Mouse (Mus musculus): ENCODE measurements around the gene Gm11639.

The Gm11639 gene

GRCm38 (mm10) chr11:104685548-104685947, at the start of gene Gm11639:
Gene Gm11639, plus strand, starts transcription at chr11:104685707.
- no peak for DNase-seq (ENCODE audit: extremely low read depth, low read depth)

DNA sequence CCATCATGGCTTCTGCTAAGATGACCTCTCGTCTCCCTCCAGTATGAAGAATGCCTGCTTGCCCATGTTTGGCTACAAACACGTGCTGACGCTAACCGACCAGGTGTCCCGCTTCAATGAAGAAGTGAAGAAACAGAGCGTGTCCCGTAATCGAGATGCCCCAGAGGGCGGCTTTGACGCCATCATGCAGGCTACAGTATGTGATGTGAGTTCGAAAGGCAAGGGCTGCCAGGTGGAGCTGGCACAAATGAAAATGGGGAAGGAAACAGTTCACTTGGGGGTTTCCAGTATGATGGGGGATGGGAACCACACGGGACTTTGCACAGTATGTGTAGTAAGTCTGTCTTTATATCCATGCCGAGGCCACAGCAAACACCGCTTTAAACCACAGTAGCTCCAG, 48.5 kb upstream of the Gm11639 start:
- DNase-seq (ENCODE audit: extremely low read depth, low read depth): no peak

- no peak for DNase-seq (ENCODE audit: extremely low read depth, low read depth)
Observed at GRCm38 (mm10) chr11:104638006-104638405, 47.5 kb upstream of the Gm11639 start.

- no peak for DNase-seq (ENCODE audit: extremely low read depth, low read depth)
Observed at GRCm38 (mm10) chr11:104638906-104639305, 46.6 kb upstream of the Gm11639 start.

DNA sequence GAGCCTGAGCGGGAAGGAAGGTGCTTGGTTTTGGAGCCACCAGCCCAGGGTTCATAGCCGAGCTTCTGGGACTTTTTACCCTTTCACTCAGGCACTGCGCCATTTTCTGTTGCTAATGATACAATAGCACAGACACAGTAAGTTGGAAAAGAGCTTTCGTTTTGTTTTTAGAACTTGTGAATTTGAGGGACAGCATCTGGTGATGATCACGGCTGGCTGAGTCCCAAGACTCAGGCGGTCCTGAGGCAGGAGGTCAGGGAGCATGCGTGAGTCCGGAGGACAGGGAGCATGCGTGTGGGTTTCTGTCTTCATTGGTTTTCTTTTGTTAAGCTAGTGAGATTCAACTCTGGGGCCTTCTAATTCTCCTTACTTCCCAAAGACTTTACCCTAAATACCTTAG, 45.9 kb upstream of the Gm11639 start:
- no peak for DNase-seq (ENCODE audit: extremely low read depth, low read depth)

GRCm38 (mm10) chr11:104640894-104641293, 44.6 kb upstream of the Gm11639 start:
- DNase-seq (ENCODE audit: extremely low read depth, low read depth): no peak

DNA sequence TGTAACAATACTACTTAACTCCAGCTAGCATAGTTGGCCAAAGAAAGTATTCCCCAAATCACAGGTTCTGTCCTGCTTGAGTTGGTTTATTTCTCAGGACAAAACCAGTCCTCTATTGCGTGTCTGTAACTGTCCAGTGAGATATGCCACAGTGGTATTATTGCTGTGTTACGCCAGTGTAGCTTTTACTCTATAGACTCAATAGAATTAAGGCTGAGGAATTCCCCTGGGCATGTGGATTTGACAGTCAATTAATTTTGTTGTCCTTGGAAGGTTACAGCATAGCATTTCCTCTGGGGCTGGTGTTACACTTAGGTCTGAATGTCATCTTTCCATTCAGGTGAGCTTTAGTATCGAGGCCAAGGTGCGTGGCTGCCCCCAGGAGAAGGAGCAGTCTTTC, 42.3 kb upstream of the Gm11639 start:
- no peak for DNase-seq (ENCODE audit: extremely low read depth, low read depth)

DNA sequence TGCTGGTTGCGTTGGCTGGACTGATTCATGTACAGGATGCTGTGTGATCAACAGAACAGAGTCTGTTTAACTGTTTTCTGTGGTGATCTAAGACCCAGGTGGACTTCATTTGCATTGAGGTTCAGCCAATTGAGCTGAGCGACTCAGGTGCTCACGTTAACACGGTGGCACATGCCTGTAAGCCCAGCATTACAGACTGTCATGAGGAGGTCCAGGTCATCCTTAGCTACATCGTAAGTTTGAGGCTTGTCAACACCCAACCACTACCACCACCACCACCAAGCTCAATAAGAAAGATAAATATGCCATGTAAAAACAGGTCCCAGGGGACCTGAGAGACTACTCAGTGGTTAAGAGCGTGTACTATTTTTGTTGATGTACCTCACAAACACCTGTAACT, 40.1 kb upstream of the Gm11639 start:
- DNase-seq (ENCODE audit: extremely low read depth, low read depth): no peak

- no peak for DNase-seq (ENCODE audit: extremely low read depth, low read depth)
Observed at GRCm38 (mm10) chr11:104646173-104646572, 39.3 kb upstream of the Gm11639 start.

- DNase-seq (ENCODE audit: extremely low read depth, low read depth): no peak
Observed at GRCm38 (mm10) chr11:104646611-104647010, 38.9 kb upstream of the Gm11639 start.

GRCm38 (mm10) chr11:104647188-104647867, 38.2 kb upstream of the Gm11639 start:
- DNase-seq (ENCODE audit: extremely low read depth, low read depth): no peak

GRCm38 (mm10) chr11:104648571-104648970, 36.9 kb upstream of the Gm11639 start:
- DNase-seq (ENCODE audit: extremely low read depth, low read depth): no peak

GRCm38 (mm10) chr11:104660599-104660998, 24.9 kb upstream of the Gm11639 start:
- DNase-seq (ENCODE audit: extremely low read depth, low read depth): no peak

GRCm38 (mm10) chr11:104661106-104661505, 24.4 kb upstream of the Gm11639 start:
- peak; percentile 35 for DNase-seq (ENCODE audit: extremely low read depth, low read depth)

DNA sequence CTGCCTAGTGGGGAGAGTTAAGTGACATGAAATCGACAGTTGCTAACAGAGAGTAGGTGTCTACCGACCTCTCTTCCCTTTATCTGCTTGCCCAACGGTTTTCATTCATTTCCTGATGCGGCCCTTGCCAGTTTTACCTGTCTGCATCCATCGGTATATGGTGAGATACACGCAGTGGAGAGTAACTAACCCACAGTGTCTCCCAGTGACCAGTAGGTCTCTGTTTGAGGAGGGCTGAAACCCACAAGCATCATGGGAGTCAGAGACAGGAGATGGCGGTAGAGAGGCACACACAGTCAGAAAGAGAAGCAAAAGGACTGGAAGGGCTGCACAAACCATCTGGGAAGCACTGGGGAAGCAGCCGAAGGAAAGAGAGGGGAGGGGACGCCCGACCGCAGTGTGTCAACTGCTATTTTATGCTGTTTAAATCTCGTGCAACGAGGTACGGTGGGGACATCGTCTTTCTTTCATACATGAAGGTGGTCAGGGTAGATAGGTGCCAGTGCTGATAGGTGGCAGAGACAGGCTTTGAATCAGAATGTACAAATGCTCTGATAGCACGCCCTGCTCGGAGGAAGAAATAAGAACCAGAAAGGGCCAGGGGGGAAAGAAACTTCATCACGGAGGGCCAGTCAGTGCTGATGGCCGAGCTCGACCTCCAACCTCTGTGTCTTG, 23.8 kb upstream of the Gm11639 start:
- peak; percentile 47 for DNase-seq (ENCODE audit: extremely low read depth, low read depth)

DNA sequence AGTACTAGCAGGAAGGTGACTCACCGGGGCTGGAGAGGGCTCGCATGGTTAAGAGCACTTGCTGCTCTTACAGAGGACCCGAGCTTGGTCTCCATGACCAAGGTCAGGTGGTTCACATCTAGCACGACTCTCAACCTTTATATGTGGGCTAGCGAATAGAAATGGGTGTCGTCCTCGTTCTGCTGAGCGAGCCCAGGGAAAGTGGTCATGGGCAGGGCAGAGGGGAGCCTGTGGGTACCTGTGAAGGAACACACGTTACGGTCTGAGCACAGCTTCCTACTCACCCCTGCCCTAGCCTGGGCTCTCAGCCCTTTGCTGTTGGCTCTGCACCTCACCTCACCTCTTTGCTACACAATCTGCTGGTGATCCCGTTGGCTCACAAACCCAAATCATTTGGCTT, 22.9 kb upstream of the Gm11639 start:
- DNase-seq (ENCODE audit: extremely low read depth, low read depth): no peak

DNA sequence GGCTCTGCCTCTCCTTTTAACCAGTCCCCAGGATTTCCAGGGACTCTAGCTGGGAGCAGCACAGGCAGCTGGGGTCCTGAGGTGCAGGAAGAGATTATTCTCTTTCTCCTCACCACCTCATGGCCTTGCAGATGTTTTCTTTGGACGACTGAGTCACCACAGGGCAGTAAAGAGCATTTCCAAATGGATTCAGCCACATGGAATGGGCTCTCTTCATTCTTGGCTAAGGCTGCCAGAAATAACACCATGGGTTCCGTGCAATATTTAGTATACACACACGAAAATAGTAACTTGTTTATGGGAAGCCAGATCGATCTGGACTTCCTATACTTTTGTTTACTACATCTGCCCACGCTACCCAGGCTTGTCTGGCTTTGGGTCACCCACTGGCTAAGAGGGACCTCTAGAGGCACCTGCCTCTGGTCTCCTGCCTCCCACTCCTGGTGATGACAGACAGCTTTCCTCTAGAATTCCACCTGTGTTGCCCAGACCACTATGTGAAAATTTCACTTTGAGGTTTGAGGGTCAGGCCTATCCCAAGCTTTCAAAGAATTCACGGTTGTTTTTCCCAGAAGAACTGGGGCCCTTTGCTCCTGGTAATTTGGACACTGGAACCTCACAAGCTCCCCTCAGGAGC, 22.1 kb upstream of the Gm11639 start:
- DNase-seq (ENCODE audit: extremely low read depth, low read depth): no peak

- no peak for DNase-seq (ENCODE audit: extremely low read depth, low read depth)
Observed at GRCm38 (mm10) chr11:104663878-104664261, 21.6 kb upstream of the Gm11639 start.

DNA sequence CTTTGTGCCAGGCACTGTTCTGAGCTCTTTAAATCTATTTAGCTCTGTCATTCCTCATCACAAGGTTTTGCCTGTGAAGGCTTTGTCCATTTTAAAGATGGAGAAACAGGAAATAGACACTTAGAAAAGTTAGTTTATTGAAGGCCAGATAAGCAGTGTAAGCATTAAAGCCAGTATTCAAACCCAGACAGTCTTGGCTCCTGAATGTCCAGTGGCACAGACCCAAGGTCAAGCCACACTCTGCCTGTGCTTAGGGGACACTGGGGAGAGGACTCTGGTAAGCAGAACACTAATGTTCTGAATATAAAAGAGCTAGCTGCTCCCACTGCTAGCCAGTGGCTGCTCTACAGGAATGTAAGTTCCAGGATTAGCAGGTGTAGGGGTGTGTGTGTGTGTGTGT, 21.1 kb upstream of the Gm11639 start:
- no peak for DNase-seq (ENCODE audit: extremely low read depth, low read depth)

- DNase-seq (ENCODE audit: extremely low read depth, low read depth): no peak
Observed at GRCm38 (mm10) chr11:104667399-104667798, 18.1 kb upstream of the Gm11639 start.

DNA sequence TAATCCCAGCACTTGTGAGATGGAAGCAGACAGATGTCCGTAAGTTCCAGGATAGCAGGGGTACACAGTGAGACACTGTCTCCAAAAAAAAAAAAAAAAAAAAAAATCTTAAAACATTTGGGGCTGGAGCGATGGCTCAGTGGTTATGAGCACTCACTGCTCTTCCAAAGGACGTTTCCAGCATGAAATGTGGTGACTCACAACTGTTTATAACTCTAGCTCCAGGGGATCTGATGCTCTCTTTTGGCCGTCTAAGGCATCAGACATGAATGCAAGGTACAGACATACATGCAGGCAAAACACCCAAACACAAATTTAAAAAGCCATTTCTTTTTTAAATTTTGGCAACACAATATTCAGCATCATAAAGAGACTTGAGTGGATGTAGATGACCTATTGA, 12.1 kb upstream of the Gm11639 start:
- DNase-seq (ENCODE audit: extremely low read depth, low read depth): no peak

DNA sequence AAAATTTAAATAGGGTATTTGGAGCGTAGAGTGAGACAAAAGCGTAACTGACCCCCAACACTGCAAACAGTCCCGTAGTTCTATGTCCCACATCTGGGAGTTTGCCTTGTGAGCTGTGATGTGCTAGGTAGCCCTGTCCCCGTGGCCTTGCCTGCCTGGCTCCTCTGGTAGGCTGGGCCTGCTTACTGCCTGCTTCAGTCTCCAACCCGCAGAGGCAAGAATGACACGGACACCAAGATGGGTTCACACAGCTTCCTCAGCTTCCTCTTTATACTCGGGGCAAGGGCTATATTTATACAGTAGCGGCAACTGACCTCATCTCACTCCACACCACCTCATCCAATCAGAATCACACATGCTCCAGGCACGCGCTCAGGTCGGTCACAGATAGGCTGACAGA, 10.7 kb upstream of the Gm11639 start:
- DNase-seq (ENCODE audit: extremely low read depth, low read depth): no peak

DNA sequence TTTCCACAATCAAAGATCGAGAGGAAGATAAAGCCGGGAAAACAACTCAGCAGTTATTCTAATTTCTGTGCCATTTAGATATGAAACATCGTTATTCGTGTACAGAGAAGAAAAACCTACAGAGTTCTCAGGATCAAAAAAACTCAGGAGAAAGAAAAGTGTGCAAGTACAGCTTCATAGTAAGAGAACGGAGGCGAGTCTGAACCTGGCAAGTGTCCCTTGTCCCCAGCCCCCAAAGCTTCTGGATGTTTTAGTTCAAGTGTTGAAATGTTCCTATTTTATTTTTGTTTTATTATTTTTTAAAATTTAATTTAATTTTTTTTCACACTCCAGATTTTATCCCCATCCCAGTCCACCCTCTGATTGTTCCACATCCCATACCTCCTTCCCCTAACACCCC, 7.7 kb downstream of the Gm11639 start:
- no peak for DNase-seq (ENCODE audit: extremely low read depth, low read depth)

All from MEL-GATA-1-ER (cell line).